Mouse (Mus musculus) v-Abl transformed pro-B cells (cell line): ENCODE measurements at regions not wholly inside any gene's neighbourhood (a gene's known extent, or its start where the extent isn't known, plus 50 kb on each side); places are given as distances from the start of the nearest gene placed in this dataset.

ENCODE experiments used
- in situ Hi-C, 2 experiments: fragments of 400-800 bp; cut with MboI; formaldehyde crosslinking; loops; one replicate each; pipeline ENCODE4 v1.15.1; 2025; ENCODE audit not compliant: unreplicated experiment in 2 of 2

DNA sequence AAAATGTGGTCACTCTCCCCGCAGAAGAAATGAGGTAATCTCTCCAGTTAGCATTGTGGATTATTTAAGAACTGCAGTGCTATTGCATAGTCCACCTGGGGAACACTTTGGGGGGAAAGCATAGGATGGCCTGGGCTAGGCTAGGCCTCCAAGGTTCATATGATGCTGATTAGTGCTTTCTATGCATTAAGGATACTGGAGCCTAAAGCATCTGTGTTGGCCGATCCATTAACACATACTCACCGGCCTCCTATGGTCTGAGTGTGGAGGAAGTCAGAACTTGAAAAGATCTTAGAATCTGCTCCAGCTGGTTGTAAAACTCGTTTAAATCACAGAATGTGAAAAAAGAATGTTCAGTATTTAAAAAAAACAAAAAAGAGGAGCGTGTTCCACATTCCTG, 196.1 kb upstream of the Rasgrp1 start:
- in situ Hi-C loops = loop anchor here (25.0 kb wide), 5 partner anchors 823 to 1448 kb away; partner anchors contain the start of genes Ccdc9b (in 1 of the 2), Gpr176 (in 1 of the 2) and Phgr1 (in 1 of the 2)

DNA sequence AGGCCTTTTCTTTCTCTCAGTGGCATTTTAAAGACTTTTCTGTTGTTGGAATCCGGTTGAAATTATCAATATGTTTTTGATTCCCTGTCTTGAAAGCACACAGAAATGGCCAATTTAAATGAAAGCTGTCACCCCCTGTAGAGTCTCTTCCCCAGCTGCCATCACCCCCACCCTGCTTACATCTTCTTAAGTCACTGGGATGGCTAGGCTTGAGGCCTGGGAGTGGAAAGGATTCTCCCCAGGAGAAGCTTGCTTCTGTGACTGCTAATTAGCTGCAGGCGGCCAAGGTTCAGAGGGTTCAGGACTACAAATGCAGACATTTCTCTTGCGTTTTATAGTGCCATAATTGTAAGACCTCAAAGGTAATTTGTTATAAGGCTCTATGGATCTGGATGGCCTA, 196.5 kb upstream of the Rasgrp1 start:
- in situ Hi-C loops = loop anchor here (25.0 kb wide), 5 partner anchors 823 to 1448 kb away; partner anchors contain the start of genes Ccdc9b (in 1 of the 2), Gpr176 (in 1 of the 2) and Phgr1 (in 1 of the 2)

DNA sequence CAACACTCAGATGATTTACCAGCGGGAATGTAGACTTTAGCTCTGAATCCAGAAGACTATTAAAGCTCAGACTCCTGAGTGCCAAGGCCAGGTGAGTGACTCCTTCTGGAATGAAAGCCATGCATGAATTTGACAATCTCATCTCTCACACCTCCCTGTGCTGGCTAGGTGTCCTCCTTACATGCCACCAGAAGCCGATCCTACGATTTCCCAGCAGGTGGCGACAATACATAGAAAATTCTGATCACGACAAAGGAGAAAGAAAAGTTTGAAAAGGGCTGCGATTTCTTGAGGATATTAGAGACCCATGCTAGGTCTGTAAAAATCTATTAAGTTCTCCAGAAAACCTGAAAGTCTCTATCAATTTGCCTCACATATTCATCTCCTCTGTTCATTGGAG, 198.7 kb upstream of the Rasgrp1 start:
- in situ Hi-C loops = loop anchor here (5.0 to 25.0 kb wide), 9 partner anchors 571 to 1446 kb away; partner anchors contain the start of genes Thbs1 (in 2 of the 2), Ccdc9b (in 1 of the 2), Gpr176 (in 1 of the 2) and Phgr1 (in 1 of the 2)

DNA sequence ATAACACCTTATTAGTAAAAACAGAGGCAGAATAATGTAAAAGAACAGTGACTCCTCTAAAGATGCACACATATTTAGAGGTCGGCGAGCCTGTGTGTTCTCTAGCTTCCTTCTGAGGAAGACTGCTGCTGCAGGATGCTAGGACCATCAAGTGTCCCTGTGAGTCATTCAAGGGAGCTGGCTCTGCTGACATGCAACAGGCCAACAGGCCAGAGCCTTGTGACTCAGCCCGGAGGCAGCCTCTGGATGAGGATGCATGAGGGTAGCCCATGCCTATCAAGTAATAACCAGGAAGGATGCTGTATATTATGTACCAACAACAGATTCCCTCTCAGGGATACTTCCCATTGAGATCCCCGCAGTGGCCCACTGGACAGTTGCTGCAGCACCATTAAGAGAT, 199.5 kb upstream of the Rasgrp1 start:
- in situ Hi-C loops = loop anchor here (5.0 to 25.0 kb wide), 9 partner anchors 570 to 1445 kb away; partner anchors contain the start of genes Thbs1 (in 2 of the 2), Ccdc9b (in 1 of the 2), Gpr176 (in 1 of the 2) and Phgr1 (in 1 of the 2)

DNA sequence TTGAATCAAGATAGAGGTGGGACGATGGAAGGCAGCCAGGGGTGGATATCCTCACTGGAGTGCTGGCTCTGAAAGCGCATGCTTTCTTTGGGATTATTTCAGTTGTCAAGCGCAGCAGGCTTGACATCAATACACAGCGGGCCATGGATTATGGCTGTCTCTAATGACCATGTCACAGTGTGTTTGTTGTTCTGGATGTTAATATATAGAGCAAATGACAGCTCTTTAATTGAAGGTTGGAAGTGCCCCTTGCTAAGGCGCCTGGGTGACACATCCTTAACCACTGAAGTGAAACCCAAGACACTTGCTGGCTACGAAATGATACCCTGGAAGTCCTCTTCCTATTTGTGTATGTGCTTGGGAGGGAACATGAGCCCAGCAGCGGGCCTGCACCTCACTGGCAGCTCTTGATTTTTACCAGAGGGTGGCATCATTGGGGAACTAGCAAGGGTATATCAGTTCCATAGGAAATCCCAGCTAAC, 200.5 kb upstream of the Rasgrp1 start:
- in situ Hi-C loops = loop anchor here (5.0 to 25.0 kb wide), 9 partner anchors 569 to 1444 kb away; partner anchors contain the start of genes Thbs1 (in 2 of the 2), Ccdc9b (in 1 of the 2), Gpr176 (in 1 of the 2) and Phgr1 (in 1 of the 2)

DNA sequence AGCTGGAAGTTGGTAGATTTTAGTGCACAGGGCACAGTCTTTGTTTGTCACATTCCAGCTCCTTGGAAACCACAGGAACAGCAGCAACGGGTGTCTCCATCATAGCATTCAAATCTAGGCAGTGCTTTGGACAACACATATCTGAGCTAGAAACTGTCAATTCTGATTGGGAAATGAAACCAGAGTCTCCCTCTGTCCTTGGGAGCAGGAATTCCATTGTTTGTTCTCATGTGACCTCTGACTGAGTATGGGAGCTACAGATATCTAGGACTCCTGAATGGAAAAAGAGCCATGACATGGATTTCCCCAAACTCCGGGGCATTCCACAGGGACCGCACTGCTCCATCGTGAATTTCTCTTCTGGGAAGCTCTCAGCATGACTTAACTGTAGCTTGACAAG, 205.5 kb upstream of the Rasgrp1 start:
- in situ Hi-C loops = loop anchor here (10.0 to 25.0 kb wide), 6 partner anchors 787 to 1439 kb away; partner anchors contain the start of genes Ccdc9b (in 1 of the 2), Gpr176 (in 1 of the 2) and Phgr1 (in 1 of the 2)

DNA sequence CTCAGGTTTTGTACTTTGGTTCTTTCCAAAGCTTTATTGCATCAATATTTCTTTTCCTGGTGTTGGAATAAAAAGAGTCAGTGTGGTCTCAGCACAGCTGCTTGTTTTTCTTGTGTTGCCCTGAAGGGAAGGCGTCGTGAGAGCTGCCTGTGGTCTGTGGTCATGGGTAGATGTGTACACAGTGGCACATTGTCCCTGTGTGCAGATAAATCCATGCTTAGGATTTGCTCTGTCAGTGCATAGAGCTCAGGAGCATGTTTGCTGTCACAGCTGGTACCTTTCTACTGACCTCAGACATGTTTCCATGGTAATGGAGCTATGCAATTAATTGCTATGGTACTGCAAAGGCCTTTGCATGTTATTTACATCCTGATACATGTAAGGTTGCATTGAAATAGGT, 213.5 kb upstream of the Rasgrp1 start:
- in situ Hi-C loops = no loop called here

DNA sequence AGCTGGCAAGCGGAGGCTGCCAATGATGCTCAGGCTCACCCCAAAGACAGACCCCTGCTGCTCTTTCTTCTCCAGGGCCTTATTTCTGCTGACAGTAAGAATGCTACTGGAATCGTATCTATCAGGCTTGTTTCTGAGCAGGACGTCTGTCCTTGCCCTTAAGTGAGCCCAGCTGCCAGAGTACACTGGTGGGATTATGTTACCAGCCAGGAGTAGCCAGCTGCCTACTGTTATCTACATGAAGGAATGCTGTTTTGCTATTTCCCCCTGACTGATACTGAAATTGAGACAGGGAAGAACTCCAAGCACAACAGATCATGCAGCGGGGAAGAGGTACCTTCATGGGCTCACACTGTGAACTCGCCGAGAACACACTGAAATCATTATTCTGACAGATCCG, 228.2 kb upstream of the Rasgrp1 start:
- in situ Hi-C loops = no loop called here

DNA sequence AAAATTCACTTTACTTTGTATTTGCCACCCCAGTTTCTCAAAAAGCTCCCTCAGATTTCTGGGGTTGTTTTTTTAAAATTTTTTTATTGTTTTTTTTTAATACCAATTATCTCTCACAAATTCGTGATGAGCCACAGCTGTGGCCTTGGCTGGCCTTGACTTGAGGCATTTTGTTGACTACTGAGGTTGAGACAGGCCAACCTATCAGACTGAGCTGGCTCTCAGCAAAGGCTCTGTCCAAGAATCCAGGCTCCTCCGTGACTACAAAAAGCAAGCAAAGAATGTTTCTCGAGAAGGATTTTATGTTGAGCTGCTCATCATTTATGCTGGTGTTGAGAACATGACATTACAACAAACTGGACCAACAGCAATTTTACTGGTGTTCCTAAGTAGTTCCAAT, 244.6 kb upstream of the Rasgrp1 start:
- in situ Hi-C loops = no loop called here

DNA sequence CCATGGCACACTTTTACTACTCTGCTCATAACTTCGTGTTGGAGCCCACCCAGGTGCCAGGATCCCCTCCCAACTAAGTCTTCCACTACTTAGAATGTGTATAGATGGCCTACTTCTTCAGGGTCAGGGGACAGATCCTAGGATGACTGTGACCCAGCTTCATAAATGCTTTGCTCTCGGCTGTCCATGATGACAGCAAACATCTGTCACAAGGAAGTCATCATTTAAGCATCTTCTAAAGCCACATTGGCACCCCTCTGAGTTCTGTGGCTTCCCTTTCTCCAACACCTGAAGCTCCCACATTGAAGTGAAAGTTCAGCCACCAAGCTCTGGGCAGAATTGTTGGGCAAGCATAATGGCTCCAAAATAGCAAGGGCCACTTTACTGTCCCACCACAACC, 252.2 kb upstream of the Rasgrp1 start:
- in situ Hi-C loops = no loop called here

DNA sequence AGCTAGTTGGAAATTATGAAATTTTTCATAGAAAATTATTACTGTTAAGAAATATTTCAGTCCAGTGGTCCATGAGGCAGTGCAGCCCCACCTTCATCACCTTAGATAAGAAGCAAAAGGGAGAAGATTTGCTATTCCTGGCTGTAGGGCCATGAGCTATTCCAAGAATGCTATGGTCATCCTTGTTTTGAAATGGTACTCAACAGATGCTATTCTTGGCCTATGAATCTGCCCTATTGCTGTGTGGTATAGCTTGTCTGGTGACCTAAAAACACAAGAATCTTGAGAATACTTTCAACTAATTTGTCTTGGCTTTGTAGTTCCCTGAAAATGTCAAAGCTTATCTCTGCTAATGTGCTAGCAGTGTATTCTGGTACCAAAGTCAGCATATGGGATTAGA, 254.8 kb upstream of the Rasgrp1 start:
- in situ Hi-C loops = no loop called here

DNA sequence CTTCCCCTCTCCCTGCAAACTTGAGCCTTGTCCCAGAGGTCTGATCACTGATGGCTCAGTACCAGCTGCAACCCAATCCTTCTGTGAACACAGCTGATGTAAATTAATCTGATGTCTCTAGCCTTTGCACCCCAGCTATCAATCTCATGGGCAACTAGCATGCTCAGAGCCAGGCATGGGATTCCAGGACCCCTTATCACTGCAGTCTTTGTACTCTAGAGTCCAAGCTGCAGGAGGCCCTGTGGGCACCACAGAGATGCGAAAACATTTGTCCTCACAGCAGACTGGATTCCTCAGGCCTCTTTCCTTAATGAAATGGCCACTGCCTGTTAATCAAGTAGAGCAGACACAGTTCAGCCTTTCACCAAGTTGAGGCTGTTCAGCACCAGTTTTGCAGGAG, 272.0 kb upstream of the Rasgrp1 start:
- in situ Hi-C loops = no loop called here

DNA sequence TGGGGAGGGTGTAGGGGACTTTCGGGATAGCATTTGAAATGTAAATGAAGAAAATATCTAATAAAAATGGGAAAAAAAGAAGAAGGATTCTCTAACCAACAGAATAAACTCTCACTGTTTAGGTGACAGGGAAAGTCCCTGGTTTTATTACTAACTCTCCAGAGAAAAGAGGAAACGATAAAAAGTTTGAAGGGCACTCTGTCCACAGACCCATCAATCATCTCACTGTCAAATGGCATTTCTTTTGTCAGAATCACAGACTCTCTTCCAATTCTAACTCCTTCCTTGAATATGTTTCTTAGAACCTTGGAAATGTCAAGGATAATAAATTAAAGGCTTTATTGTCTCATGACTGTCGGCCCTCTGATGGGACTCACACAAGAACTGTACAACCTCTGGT, 275.3 kb upstream of the Rasgrp1 start:
- in situ Hi-C loops = no loop called here

DNA sequence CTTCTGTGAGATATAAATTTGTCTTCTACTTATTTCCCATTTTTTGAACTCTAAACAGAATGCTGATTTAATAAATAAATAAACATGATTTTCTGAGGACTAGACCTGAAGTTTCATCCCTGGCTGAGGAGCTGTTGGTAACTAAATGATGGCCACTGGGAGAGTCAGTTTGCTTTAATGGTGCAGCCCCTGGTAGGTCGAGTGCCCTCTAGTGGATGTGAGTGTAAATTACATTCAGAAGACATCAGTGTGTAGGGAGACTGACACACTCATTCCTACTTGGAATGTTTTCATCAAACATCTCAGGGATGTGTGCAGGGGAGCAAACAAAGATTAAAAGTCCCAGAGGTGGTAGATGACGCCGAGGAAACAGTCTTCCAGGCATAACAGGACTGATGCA, 281.2 kb upstream of the Rasgrp1 start:
- in situ Hi-C loops = no loop called here

DNA sequence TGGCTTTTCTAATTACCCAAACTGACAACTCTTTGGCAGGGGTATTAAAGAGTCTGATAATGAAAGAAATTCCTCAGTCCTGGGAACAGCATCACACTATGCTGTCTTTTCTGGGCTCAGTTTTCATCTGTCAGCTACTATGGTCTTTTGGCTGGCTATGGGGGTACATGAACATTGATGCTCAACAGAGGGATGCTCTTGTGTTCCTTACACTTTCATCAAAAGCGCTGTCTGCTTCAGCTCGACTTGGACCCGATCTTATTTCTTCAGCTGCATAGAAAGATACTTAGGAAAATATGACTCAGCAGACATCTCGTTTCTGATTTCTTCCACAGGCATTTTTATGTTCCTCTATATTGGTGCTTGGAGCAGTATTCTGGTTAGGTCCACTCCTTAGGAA, 292.1 kb upstream of the Rasgrp1 start:
- in situ Hi-C loops = no loop called here

DNA sequence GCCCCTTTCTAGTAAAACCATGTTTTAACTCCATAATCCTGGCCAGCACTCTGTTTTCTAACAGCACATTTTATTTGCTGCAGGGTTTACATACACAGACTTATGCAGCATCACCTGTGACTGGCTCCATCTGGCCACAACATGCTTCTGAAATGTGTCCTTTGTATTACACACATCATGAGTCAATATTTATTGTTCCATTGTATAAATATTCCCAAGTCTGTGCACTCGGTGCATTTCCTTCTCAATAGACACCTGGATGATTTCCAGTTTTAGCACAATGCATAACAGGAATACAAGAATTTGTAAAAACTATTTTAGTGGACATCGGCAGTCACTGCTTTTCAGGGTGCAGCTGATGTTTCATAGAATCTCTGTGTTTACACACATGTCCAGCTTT, 294.6 kb upstream of the Rasgrp1 start:
- in situ Hi-C loops = no loop called here

DNA sequence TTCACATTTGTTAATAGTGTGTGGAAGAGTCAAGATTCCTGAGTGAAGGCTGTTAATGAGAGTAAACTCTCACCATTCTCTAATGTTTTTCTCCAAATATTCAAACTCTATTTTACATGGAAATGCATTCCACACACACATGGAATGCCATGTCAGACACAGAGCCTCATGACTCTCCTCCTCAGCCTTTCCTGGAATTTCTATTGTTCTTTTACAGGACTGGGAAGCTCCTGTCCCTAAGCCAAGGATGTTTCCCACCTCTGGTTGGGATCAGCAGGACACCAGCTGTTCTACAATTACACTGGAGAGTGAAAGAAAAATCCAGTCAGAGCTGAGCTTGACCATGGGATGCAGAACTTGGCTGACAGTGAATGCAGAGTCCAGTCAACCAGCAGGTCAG, 309.3 kb upstream of the Rasgrp1 start:
- in situ Hi-C loops = no loop called here

DNA sequence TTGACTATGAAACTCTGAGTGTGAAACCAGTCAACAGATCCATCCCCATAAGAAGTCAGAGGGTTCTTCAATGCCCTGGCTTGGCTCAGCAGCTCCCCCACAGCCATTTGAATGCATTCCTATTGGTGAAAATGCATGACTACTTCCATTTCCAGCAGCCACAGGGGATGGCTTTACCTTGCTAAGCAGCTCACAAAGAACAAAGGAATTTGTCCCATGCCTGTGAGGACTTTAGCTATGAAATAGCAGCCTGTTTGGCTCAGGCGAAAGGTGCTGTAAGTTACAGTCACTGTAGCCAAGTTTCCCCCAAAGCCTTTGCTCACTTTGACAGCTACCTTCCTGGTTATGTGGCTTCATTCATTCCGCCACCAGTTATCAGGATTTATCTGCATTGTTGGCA, 309.8 kb upstream of the Rasgrp1 start:
- in situ Hi-C loops = no loop called here

DNA sequence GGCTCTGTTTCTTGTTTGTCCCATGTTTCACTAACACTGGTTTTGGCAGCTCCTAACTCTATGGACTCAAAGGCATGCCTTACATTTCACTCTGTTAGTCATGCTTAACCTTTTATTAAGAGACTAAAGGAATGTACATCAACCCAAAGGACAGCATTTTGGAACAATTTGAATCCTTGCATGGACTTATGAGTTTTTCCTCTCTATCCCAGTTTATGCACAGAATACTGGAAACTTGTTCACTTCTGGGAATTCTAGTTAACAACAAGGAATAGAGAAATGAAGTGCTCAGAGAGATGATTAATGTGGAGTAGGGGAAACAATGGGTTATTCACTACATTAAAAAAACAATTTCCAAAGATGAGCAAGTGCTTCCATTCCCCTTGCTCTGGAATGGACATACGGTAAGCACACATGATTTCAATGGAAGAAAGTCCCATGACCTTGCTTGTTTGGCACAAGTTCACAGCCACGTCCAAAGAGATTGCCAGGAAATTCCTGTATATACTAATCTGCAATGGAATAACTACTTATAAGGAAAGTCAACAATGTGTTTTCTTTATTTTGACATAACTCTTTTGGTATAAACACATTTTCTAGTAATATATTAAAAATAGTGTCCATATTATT, 313.9 kb upstream of the Rasgrp1 start:
- in situ Hi-C loops = no loop called here

DNA sequence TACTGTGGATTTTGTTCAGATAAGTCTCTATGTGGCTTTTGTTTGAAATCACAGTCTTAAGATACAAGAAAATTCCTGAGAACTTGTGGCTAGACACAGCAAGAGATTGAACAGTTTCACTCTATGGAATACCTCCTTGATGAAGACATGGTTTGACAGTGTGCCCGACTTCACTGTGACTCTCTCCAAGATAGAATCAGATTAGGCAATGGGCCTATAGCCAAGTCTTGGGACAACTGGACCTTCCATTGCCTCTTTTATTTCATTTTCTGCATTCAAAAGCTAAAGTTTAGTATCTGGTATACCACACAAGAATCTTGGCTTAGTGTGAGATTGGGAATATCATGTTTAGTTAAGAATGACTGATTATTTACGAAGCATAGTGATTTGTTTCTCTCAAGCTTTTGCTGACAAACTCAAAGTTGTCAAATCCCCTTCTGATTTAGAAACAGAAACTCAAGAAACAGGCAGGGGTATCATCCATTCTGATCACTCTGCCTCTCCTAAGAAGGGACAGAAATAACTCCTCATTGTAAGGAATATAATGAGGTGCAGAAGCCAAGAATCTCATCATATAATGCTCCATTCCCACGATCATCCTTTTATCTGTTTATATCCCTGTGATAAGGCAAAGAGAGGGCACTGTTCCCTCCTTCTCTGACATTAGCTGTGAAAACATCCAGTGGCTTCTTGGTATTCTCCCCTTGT, 317.6 kb upstream of the Rasgrp1 start:
- in situ Hi-C loops = no loop called here

DNA sequence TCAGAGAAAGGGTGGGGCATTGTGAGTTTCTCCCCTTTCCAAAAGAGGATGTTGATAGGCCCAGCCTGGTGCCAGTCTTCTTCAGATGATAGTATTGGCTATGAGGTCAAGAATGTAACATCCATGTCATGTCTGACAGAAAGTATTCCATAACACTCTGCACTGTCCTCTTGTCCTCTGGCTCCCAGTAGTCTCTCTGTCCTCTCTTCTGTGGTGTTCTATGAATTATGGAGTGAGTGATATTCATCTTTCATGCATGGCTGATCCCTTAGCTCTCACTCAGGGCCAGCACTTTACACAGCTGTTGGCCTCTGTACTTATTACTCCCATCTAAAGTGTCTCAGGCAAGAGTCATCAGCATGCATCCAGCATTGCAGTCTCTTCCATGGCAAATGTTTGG, 319.9 kb upstream of the Rasgrp1 start:
- in situ Hi-C loops = no loop called here
